Mouse (Mus musculus): ENCODE results near the gene Mrgprg. TPM values are rescaled to one million over a fixed set of nuclear protein-coding genes. Genes with fewer than 3 reads are reported as not detected.

Gene Mrgprg
- polyA plus RNA-seq, 1 experiment, result not detected

DNA sequence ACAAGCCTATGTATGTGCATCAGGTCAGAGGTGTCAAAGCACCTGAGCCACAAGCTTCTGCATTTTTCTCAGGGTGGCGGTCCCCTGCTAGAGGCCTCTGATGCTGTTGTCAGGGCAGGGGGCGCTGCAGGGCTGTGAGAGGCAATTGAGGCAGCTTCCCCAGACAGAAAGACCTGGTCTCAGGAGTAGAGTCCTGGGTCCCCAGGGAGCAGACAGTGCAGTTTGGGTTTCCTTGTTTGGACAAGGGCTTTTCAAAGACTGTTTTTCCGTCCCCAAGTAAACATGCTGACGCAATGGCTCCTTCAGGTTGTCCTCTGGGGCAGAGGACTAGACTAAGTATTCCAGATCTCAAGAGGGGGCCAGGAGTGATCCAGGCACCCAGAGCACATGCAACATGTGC lies 40.4 kb downstream of the Mrgprg start:
- TF ChIP-seq POLR2A (IDR thresholded peaks at IDR 0.05; ENCODE audit: insufficient read depth, low read depth, low read length) (no peak), CTCF (IDR thresholded peaks at IDR 0.05; ENCODE audit: insufficient read depth, low read depth, low read length) (no peak)
- Histone ChIP-seq H3K4me1 (ENCODE audit: control insufficient read depth, insufficient read depth, low read length) (peaks cover 15% of the 10 kb centered on the region), H3K4me3 (ENCODE audit: insufficient read depth, low read depth, low read length) (no peak overlapping the region), H3K27ac (ENCODE audit: insufficient read depth, low read depth, low read length) (no peak overlapping the region)
- 90% methylated on average over 4 of the region's 4 CpGs for WGBS

DNA sequence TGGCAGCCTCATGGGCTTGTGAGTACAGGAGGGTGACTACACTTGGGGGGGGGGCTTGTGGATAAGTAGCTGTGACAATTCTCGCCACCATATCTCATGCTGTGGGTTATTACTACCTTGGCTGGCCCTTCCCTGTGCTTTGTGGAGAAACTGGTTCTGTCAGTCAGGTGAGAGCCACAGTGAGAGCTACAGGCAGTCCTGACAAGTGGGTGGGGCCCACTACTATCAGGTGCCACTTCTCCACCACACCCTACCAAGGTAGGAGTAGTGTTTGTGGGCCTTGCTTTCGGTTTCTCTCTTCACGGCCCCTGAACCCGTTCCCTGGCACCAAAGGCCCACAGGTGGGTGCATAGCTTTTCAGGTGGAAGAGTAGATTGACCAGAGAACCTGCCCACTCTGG lies 43.0 kb downstream of the Mrgprg start:
- WGBS, result 91% methylated on average over 4 of the region's 4 CpGs
- TF ChIP-seq POLR2A (IDR thresholded peaks at IDR 0.05; ENCODE audit: insufficient read depth, low read depth, low read length) (no peak), CTCF (IDR thresholded peaks at IDR 0.05; ENCODE audit: insufficient read depth, low read depth, low read length) (no peak)
- Histone ChIP-seq H3K4me1 (ENCODE audit: control insufficient read depth, insufficient read depth, low read length) (peaks cover 11% of the 10 kb centered on the region), H3K4me3 (ENCODE audit: insufficient read depth, low read depth, low read length) (no peak overlapping the region), H3K27ac (ENCODE audit: insufficient read depth, low read depth, low read length) (no peak overlapping the region)

DNA sequence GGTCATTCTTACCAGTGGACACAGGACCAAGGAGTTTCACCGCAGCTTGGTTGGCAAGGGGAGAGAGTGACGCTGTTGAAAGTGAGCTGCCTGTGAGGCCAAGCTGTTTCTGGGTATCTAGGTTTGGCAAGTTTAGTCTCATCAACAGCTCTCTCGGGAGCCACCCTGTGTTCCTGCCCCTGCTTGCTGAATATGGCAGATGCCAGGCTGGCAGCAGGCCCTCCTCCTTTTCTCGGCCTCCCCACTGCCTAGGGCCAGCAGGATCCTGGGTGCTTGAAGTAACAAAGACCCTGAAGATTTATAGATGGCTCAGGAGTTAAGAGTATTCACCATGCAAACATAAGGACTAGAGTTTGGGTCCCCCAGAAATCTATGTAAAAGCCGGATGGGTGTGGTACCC lies 44.1 kb downstream of the Mrgprg start:
- no peak for TF ChIP-seq POLR2A (IDR thresholded peaks at IDR 0.05; ENCODE audit: insufficient read depth, low read depth, low read length)
- no peak for TF ChIP-seq CTCF (IDR thresholded peaks at IDR 0.05; ENCODE audit: insufficient read depth, low read depth, low read length)
- Histone ChIP-seq H3K4me1 (ENCODE audit: control insufficient read depth, insufficient read depth, low read length) (peaks cover 11% of the 10 kb centered on the region), H3K4me3 (ENCODE audit: insufficient read depth, low read depth, low read length) (no peak overlapping the region), H3K27ac (ENCODE audit: insufficient read depth, low read depth, low read length) (no peak overlapping the region)
- WGBS, result 67% methylated on average over 5 of the region's 5 CpGs

DNA sequence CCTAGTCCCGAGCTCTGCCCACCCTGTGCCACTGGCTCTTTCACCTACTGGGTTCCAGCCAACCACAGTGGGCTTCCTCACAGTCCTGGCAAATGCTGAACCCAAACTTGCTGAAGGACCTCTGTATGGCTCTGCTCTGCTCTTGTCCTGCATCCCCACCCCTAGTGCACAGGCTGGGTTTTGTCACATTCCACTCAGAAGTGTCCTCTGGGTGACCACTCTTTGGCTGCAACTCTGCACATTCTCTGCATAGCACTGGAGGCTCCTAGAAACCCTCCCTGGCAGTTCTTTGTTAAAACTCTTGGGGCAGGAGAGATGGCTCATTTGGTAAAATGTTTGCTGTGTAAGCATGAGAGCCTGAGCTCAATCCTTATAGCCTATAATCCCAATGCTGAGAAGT lies 49.0 kb downstream of the Mrgprg start:
- WGBS, result 80% methylated on average over 1 of the region's 1 CpGs
- TF ChIP-seq POLR2A (IDR thresholded peaks at IDR 0.05; ENCODE audit: insufficient read depth, low read depth, low read length) (no peak), CTCF (IDR thresholded peaks at IDR 0.05; ENCODE audit: insufficient read depth, low read depth, low read length) (no peak)
- Histone ChIP-seq H3K4me1 (ENCODE audit: control insufficient read depth, insufficient read depth, low read length) (peaks cover 3% of the 10 kb centered on the region; the same call in 1 of the 2 replicates), H3K4me3 (ENCODE audit: insufficient read depth, low read depth, low read length) (no peak overlapping the region), H3K27ac (ENCODE audit: insufficient read depth, low read depth, low read length) (no peak overlapping the region)

Other genes starting within 250 kb of the Mrgprg start
- not detected in 2 replicates for gene Nap1l4, start 217.9 kb downstream of the Mrgprg start, polyA plus RNA-seq (2012; ENCODE audit: insufficient read depth, insufficient read length, low replicate concordance, missing spikeins)
- not detected in 2 replicates for gene Cars, start 166.9 kb downstream of the Mrgprg start, polyA plus RNA-seq (2012; ENCODE audit: insufficient read depth, insufficient read length, low replicate concordance, missing spikeins)
- not detected in 2 replicates for gene Tnfrsf26, start 138.3 kb downstream of the Mrgprg start, polyA plus RNA-seq (2012; ENCODE audit: insufficient read depth, insufficient read length, low replicate concordance, missing spikeins)
- gene Tnfrsf22, start 117.3 kb downstream of the Mrgprg start, polyA plus RNA-seq (2012; ENCODE audit: insufficient read depth, insufficient read length, low replicate concordance, missing spikeins), result not detected in 2 replicates
- gene Tnfrsf23, start 81.1 kb downstream of the Mrgprg start, polyA plus RNA-seq (2012; ENCODE audit: insufficient read depth, insufficient read length, low replicate concordance, missing spikeins), result not detected in 2 replicates
- gene Osbpl5, start 10.0 kb downstream of the Mrgprg start, polyA plus RNA-seq (2012; ENCODE audit: insufficient read depth, insufficient read length, low replicate concordance, missing spikeins), result not detected in 2 replicates
- gene Mrgpre, start 17.5 kb upstream of the Mrgprg start, polyA plus RNA-seq (2012; ENCODE audit: insufficient read depth, insufficient read length, low replicate concordance, missing spikeins), result not detected in 2 replicates
- gene Nadsyn1, start 55.9 kb upstream of the Mrgprg start, polyA plus RNA-seq (2012; ENCODE audit: insufficient read depth, insufficient read length, low replicate concordance, missing spikeins), result not detected in 2 replicates
- not detected in 2 replicates for gene Dhcr7, start 56.2 kb upstream of the Mrgprg start, polyA plus RNA-seq (2012; ENCODE audit: insufficient read depth, insufficient read length, low replicate concordance, missing spikeins)
- not detected in 2 replicates for gene Gm498, start 99.8 kb upstream of the Mrgprg start, polyA plus RNA-seq (2012; ENCODE audit: insufficient read depth, insufficient read length, low replicate concordance, missing spikeins)
- gene Shank2, start 234.9 kb upstream of the Mrgprg start, polyA plus RNA-seq (2012; ENCODE audit: insufficient read depth, insufficient read length, low replicate concordance, missing spikeins), result 53.3 TPM in 1 of 2 replicates, not detected in the other